Comparison of ENCODE assay signal across 8 mouse cellular contexts in the genomic region with DNA sequence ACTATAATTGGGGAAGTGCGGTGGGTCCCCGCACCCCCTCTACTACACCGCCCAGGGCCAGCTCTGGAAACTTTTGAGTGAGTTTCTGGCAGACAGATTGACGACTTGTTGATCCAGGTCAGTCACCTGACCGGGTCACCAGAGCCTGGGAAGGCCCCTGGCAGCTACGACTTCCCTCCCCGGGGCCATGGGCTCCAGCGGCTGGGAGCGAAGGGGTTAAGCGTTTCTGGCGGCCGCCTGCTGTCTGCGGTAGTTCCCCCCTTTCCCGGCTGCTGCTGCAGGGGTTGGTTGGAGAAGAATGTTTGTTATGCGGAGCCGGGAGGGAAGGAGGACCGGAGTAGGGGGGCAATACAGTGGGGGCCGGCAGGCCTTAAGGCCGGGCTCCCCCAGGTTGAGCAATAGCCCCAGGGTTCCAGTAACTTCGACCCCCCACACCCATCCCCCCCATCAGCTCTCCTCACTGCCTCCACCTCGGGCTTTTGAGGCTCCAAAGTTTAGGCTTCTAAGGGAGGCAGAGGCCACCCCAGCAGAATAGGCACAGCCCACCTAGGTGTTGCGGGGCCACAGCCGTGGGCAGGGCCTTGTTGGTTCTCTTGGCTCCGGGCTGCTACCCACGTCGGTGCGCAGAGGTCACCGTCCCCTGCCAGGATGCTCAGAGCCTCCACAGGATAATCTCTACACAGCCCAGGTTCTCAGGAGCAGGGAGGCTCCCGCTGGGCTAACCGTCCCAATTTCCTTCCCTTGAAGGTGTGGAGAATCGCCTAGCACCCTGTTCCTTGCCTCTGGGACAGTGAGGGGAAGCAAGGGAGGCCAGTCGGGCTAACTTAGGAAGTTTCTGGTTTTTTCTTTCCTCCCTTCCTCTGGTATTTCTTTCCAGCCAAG. TPM values are rescaled to one million over a fixed set of nuclear protein-coding genes. Genes with fewer than 3 reads are reported as not detected.
DNase-seq lines count a peak whose midpoint lies in the region; ATAC-seq and TF ChIP-seq lines count a peak whose summit lies in the region.

No protein-coding gene starts in this region.

- no peaks in the 10 kb centered on the region for H3K36me3 ChIP-seq in kidney, adult 2 months (ENCODE audit: control insufficient read depth, insufficient read depth, low read length)
- H3K36me3 ChIP-seq in embryonic facial prominence, embryonic 11.5 days (replicated peaks; ENCODE audit: control insufficient read depth, insufficient read depth, low read depth, low read length): no peaks in the 10 kb centered on the region
- no peaks in the 10 kb centered on the region for H3K36me3 ChIP-seq in limb, embryonic 13.5 days
- H3K36me3 ChIP-seq in neural tube, embryonic 12.5 days: no peaks in the 10 kb centered on the region

- intact Hi-C loops in heart, postnatal 10 days (cut with DNase I): loop anchor here (5.0 kb wide), 2 partner anchors 112 to 168 kb away; no protein-coding TSS in a partner anchor
- intact Hi-C loops in left cerebral cortex, postnatal 25 days (cut with DNase I): no loop called here

- 0 out of 2 replicates have a peak, but pooled peaks have one; percentile 12 for ATAC-seq in embryonic facial prominence, embryonic 11.5 days (replicated peaks; ENCODE audit: insufficient number of reproducible peaks, low FRiP score, low TSS enrichment, low read depth)
- ATAC-seq in limb, embryonic 13.5 days (ENCODE audit: low FRiP score, low read depth): peak; percentile 75
- ATAC-seq in neural tube, embryonic 12.5 days (ENCODE audit: low FRiP score, low read depth): no peak

- H3K27me3 ChIP-seq in kidney, adult 2 months (replicated peaks; ENCODE audit: control insufficient read depth, insufficient read depth, low read length): no peaks in the 10 kb centered on the region
- H3K27me3 ChIP-seq in embryonic facial prominence, embryonic 11.5 days (ENCODE audit: control insufficient read depth, insufficient read depth, low read length): no peaks in the 10 kb centered on the region
- no peaks in the 10 kb centered on the region for H3K27me3 ChIP-seq in limb, embryonic 13.5 days
- no peaks in the 10 kb centered on the region for H3K27me3 ChIP-seq in neural tube, embryonic 12.5 days (replicated peaks)

- H3K9ac ChIP-seq in embryonic facial prominence, embryonic 11.5 days (replicated peaks; ENCODE audit: low read length): peak overlapping the region; percentile 34
- peak overlapping the region; percentile 56 for H3K9ac ChIP-seq in limb, embryonic 13.5 days
- peak overlapping the region; percentile 30 for H3K9ac ChIP-seq in neural tube, embryonic 12.5 days

- peak overlapping the region; percentile 51 for H3K27ac ChIP-seq in kidney, adult 2 months (ENCODE audit: insufficient read depth, low read depth, low read length)
- H3K27ac ChIP-seq in embryonic facial prominence, embryonic 11.5 days (replicated peaks; ENCODE audit: low read depth, low read length): peak overlapping the region; percentile 53
- H3K27ac ChIP-seq in limb, embryonic 13.5 days: peak overlapping the region; percentile 99
- H3K27ac ChIP-seq in neural tube, embryonic 12.5 days: 0 out of 2 replicates have a peak overlapping the region, but pooled peaks have one; percentile 12

- TF ChIP-seq CTCF in kidney, adult 2 months (conservative IDR thresholded peaks at IDR 0.05; ENCODE audit: insufficient read depth, insufficient read length, low read depth, low read length): no peak

- 7% methylated on average over 32 of the region's 32 CpGs for WGBS in kidney, adult 2 months
- under 1% methylated on average over 32 of the region's 32 CpGs for WGBS in embryonic facial prominence, embryonic 11.5 days
- WGBS in limb, embryonic 13.5 days: under 1% methylated on average over 32 of the region's 32 CpGs
- WGBS in neural tube, embryonic 12.5 days: 3% methylated on average over 32 of the region's 32 CpGs

- H3K9me3 ChIP-seq in embryonic facial prominence, embryonic 11.5 days (replicated peaks; ENCODE audit: control insufficient read depth, low read length): no peaks in the 10 kb centered on the region
- no peaks in the 10 kb centered on the region for H3K9me3 ChIP-seq in limb, embryonic 13.5 days
- no peaks in the 10 kb centered on the region for H3K9me3 ChIP-seq in neural tube, embryonic 12.5 days

- DNase-seq in kidney, adult 2 months: peak; percentile 48
- DNase-seq in kidney, adult 9 months: no peak
- DNase-seq in embryonic facial prominence, embryonic 11.5 days (ENCODE audit: low spot score): peak; percentile 86
- DNase-seq in heart, postnatal 10 days: peak; percentile 68 to 79
- no peak for DNase-seq in left cerebral cortex, adult 11 months (ENCODE audit: low spot score)
- no peak for DNase-seq in left cerebral cortex, postnatal 25 days (ENCODE audit: low spot score in 2 of 2)

- no peak overlapping the region for H3K4me3 ChIP-seq in kidney, adult 2 months (ENCODE audit: insufficient read depth, low read depth, low read length)
- H3K4me3 ChIP-seq in embryonic facial prominence, embryonic 11.5 days (ENCODE audit: low read depth, low read length): no peak overlapping the region
- H3K4me3 ChIP-seq in limb, embryonic 13.5 days: peak overlapping the region; percentile 18
- no peak overlapping the region for H3K4me3 ChIP-seq in neural tube, embryonic 12.5 days

- H3K4me1 ChIP-seq in kidney, adult 2 months (ENCODE audit: control insufficient read depth, insufficient read depth, low read length): peaks cover 9% of the 10 kb centered on the region; the same call in 1 of the 2 replicates
- H3K4me1 ChIP-seq in embryonic facial prominence, embryonic 11.5 days (ENCODE audit: control insufficient read depth, insufficient read depth, low read length): peaks cover 16% of the 10 kb centered on the region
- H3K4me1 ChIP-seq in limb, embryonic 13.5 days: peaks cover 77% of the 10 kb centered on the region
- peaks cover 74% of the 10 kb centered on the region for H3K4me1 ChIP-seq in neural tube, embryonic 12.5 days

- TF ChIP-seq POLR2A in kidney, adult 2 months (IDR thresholded peaks at IDR 0.05; ENCODE audit: low read depth, low read length): no peak

- H3K4me2 ChIP-seq in embryonic facial prominence, embryonic 11.5 days (ENCODE audit: low read depth, low read length): peak overlapping the region; percentile 8; the same call in 1 of the 2 replicates
- peak overlapping the region; percentile 61 for H3K4me2 ChIP-seq in limb, embryonic 13.5 days (replicated peaks)
- H3K4me2 ChIP-seq in neural tube, embryonic 12.5 days (replicated peaks): peak overlapping the region; percentile 53

RNA-seq across cellular contexts. Expression of gene Cstad, which starts 10.3 kb away (rescaled TPM):
- polyA plus RNA-seq in kidney, adult 2 months (2012; rRNA removed): 1.2 and 1.3 TPM in 2 replicates
- polyA plus RNA-seq in embryonic facial prominence, embryonic 11.5 days (2014; fragmentation: Nextera tagmentation; extraction: Ambion mirVana): 1.9 TPM in 1 of 2 replicates, not detected in the other
- 1 to 10 TPM; 1.9 to 3.1 TPM for total RNA-seq in heart, postnatal 10 days (2021)
- polyA plus RNA-seq in limb, embryonic 13.5 days (2015; fragmentation: Nextera tagmentation; extraction: Ambion mirVana): 1.6 and 1.9 TPM in 2 replicates
- 0.57 and 1.3 TPM in 2 replicates for polyA plus RNA-seq in neural tube, embryonic 12.5 days (2016; fragmentation: Nextera tagmentation; extraction: Ambion mirVana)
- 1 to 10 TPM; 4.2 to 5.5 TPM for total RNA-seq in left cerebral cortex, postnatal 25 days (2021)

Comparison
In these comparisons a context has a peak if more than half of its experiments do, and no peak if none do; other contexts are left out.
1. DNase-seq: peak in kidney, adult 2 months (single experiment), embryonic facial prominence, embryonic 11.5 days (single experiment) and heart, postnatal 10 days (2 of 2); none in kidney, adult 9 months (single experiment), left cerebral cortex, adult 11 months (single experiment) and left cerebral cortex, postnatal 25 days (0 of 2).
2. H3K27ac ChIP-seq: peak in every context shown above with its lines; median percentile 99 in limb, embryonic 13.5 days; 53 in embryonic facial prominence, embryonic 11.5 days; 51 in kidney, adult 2 months; 12 in neural tube, embryonic 12.5 days.
3. H3K4me2 ChIP-seq: peak in every context shown above with its lines; median percentile 61 in limb, embryonic 13.5 days; 53 in neural tube, embryonic 12.5 days; 8 in embryonic facial prominence, embryonic 11.5 days.
4. Peak in every context shown above with its lines, with median percentiles within 50 percentile points of each other: H3K9ac ChIP-seq.